Comparison of ENCODE assay signal across 8 mouse cellular contexts in genomic region chr16:4886690-4887020, GRCm38 (mm10). TPM values are rescaled to one million over a fixed set of nuclear protein-coding genes. Genes with fewer than 3 reads are reported as not detected.
DNase-seq lines count a peak whose midpoint lies in the region; ATAC-seq and TF ChIP-seq lines count a peak whose summit lies in the region.

No protein-coding gene starts in this region.

- no peak for TF ChIP-seq EP300 in CH12.LX (IDR thresholded peaks at IDR 0.05; ENCODE audit: low read length)
- no peak for TF ChIP-seq EP300 in liver, embryonic 14.5 days (IDR thresholded peaks at IDR 0.05; ENCODE audit: low read depth)

- peak overlapping the region; percentile 93 for H3K4me3 ChIP-seq in heart, embryonic 10.5 days
- H3K4me3 ChIP-seq in CH12.LX (replicated peaks in 1 of 3; ENCODE audit: low read depth in 2 of 3, low read length in 2 of 3, poor library complexity in 1 of 3): peak overlapping the region; percentile 64 to 81 (median 79)
- H3K4me3 ChIP-seq in forebrain, embryonic 13.5 days: peak overlapping the region; percentile 93
- H3K4me3 ChIP-seq in liver, embryonic 14.5 days (ENCODE audit: insufficient read depth in 1 of 2, low read depth in 2 of 2, low read length in 2 of 2): peak overlapping the region; percentile 63 to 79

- H3K4me2 ChIP-seq in CH12.LX (ENCODE audit: insufficient read depth, low read depth, poor library complexity, severe bottlenecking): peak overlapping the region; percentile 44
- peak overlapping the region; percentile 88 for H3K4me2 ChIP-seq in forebrain, embryonic 13.5 days
- peak overlapping the region; percentile 94 for H3K4me2 ChIP-seq in liver, embryonic 14.5 days (ENCODE audit: low read depth)

- dilution Hi-C loops in CH12.LX (cut with MboI; ENCODE audit: extremely low pct_ligation_motif_present, extremely low pct_unique_long_range_greater_than_20kb, low sequenced_read_pairs): no loop called here

- peaks cover 8% of the 10 kb centered on the region for H3K36me3 ChIP-seq in heart, embryonic 10.5 days
- no peaks in the 10 kb centered on the region for H3K36me3 ChIP-seq in CH12.LX (replicated peaks in 1 of 2; ENCODE audit: control insufficient read depth in 1 of 2, insufficient read depth in 1 of 2, low read length in 1 of 2)
- H3K36me3 ChIP-seq in forebrain, embryonic 13.5 days (ENCODE audit: poor library complexity, severe bottlenecking): no peaks in the 10 kb centered on the region
- H3K36me3 ChIP-seq in liver, embryonic 14.5 days (replicated peaks; ENCODE audit: control insufficient read depth, insufficient read depth, low read depth): no peaks in the 10 kb centered on the region

- no peak for TF ChIP-seq POLR2A in CH12.LX (IDR thresholded peaks at IDR 0.05; ENCODE audit: low read depth, low read length)

- WGBS in heart, embryonic 10.5 days: 2% methylated on average over 8 of the region's 8 CpGs
- 2% methylated on average over 8 of the region's 8 CpGs for WGBS in forebrain, embryonic 13.5 days
- WGBS in liver, embryonic 14.5 days (ENCODE audit: insufficient replicate concordance): 3% methylated on average over 8 of the region's 8 CpGs

- in situ Hi-C loops in CH12.LX (cut with MboI; ENCODE audit: low pct_ligation_motif_present, low pct_unique_long_range_greater_than_20kb, low sequenced_read_pairs): no loop called here

- no peaks in the 10 kb centered on the region for H3K27me3 ChIP-seq in heart, embryonic 10.5 days (ENCODE audit: insufficient read depth, poor library complexity, severe bottlenecking)
- H3K27me3 ChIP-seq in CH12.LX (replicated peaks): no peaks in the 10 kb centered on the region
- no peaks in the 10 kb centered on the region for H3K27me3 ChIP-seq in forebrain, embryonic 13.5 days
- no peaks in the 10 kb centered on the region for H3K27me3 ChIP-seq in liver, embryonic 14.5 days (ENCODE audit: control insufficient read depth, insufficient read depth, low read length)

- DNase-seq in heart, embryonic 10.5 days (ENCODE audit: low spot score): no peak
- no peak for DNase-seq in heart, adult 8-10 months (ENCODE audit: low spot score)
- no peak for DNase-seq in CH12.LX (ENCODE audit: extremely low read depth)
- DNase-seq in liver, embryonic 14.5 days (ENCODE audit: low read depth in 3 of 3, low spot score in 3 of 3): no peak
- no peak for DNase-seq in ovary, adult 18-20 months (ENCODE audit: low spot score)
- no peak for DNase-seq in urinary bladder, adult 2 months (ENCODE audit: low spot score)
- no peak for DNase-seq in ovary, postnatal 10 days (ENCODE audit: low spot score)

- no peak for TF ChIP-seq CTCF in CH12.LX (conservative IDR thresholded peaks at IDR 0.05 in 1 of 2, IDR thresholded peaks at IDR 0.05 in 1 of 2; ENCODE audit: low read depth in 2 of 2, low read length in 2 of 2)
- no peak for TF ChIP-seq CTCF in liver, embryonic 14.5 days (IDR thresholded peaks at IDR 0.05; ENCODE audit: low read depth)

- H3K79me2 ChIP-seq in CH12.LX (replicated peaks; ENCODE audit: control insufficient read depth, extremely low read depth, insufficient read depth, poor library complexity, severe bottlenecking): peaks cover 2% of the 10 kb centered on the region; the same call in 1 of the 2 replicates

- ATAC-seq in forebrain, embryonic 13.5 days: no peak; the same call in 1 of the 2 replicates
- peak; percentile 6; the same call in 1 of the 2 replicates for ATAC-seq in liver, embryonic 14.5 days (ENCODE audit: insufficient read depth)

- peak overlapping the region; percentile 76 for H3K9ac ChIP-seq in CH12.LX (ENCODE audit: insufficient read depth, low read depth)
- H3K9ac ChIP-seq in forebrain, embryonic 13.5 days: peak overlapping the region; percentile 94
- H3K9ac ChIP-seq in liver, embryonic 14.5 days (replicated peaks): peak overlapping the region; percentile 76

- H3K27ac ChIP-seq in heart, embryonic 10.5 days: peak overlapping the region; percentile 94
- no peak overlapping the region for H3K27ac ChIP-seq in CH12.LX (ENCODE audit: insufficient read depth, low read depth)
- peak overlapping the region; percentile 81 for H3K27ac ChIP-seq in forebrain, embryonic 13.5 days
- H3K27ac ChIP-seq in liver, embryonic 14.5 days: peak overlapping the region; percentile 50

- no peak for TF ChIP-seq RAD21 in CH12.LX (IDR thresholded peaks at IDR 0.05; ENCODE audit: low read depth, low read length)

- peaks cover 47% of the 10 kb centered on the region for H3K4me1 ChIP-seq in heart, embryonic 10.5 days
- H3K4me1 ChIP-seq in CH12.LX (ENCODE audit: control insufficient read depth in 1 of 2, insufficient read depth in 2 of 2): peaks cover 9 to 32% of the 10 kb centered on the region in 2 experiments
- H3K4me1 ChIP-seq in forebrain, embryonic 13.5 days: peaks cover 32% of the 10 kb centered on the region
- H3K4me1 ChIP-seq in liver, embryonic 14.5 days (replicated peaks; ENCODE audit: control insufficient read depth in 2 of 2, insufficient read depth in 2 of 2, low read length in 1 of 2): peaks cover 9 to 32% of the 10 kb centered on the region in 2 experiments

- no peaks in the 10 kb centered on the region for H3K9me3 ChIP-seq in heart, embryonic 10.5 days
- no peaks in the 10 kb centered on the region for H3K9me3 ChIP-seq in CH12.LX (replicated peaks; ENCODE audit: low read length)
- H3K9me3 ChIP-seq in forebrain, embryonic 13.5 days (replicated peaks): no peaks in the 10 kb centered on the region
- H3K9me3 ChIP-seq in liver, embryonic 14.5 days (ENCODE audit: control insufficient read depth, low read length): no peaks in the 10 kb centered on the region

TF ChIP-seq in CH12.LX, 34 proteins besides CTCF, POLR2A, EP300 and RAD21:
- TF ChIP-seq ZC3H11A (IDR thresholded peaks at IDR 0.05; ENCODE audit: low read depth, low read length): no peak
- no peak for TF ChIP-seq ZNF384 (IDR thresholded peaks at IDR 0.05; ENCODE audit: low read depth, low read length)
- TF ChIP-seq KAT2A (IDR thresholded peaks at IDR 0.05; ENCODE audit: insufficient replicate concordance, low read length): no peak
- no peak for TF ChIP-seq POLR2AphosphoS2 (IDR thresholded peaks at IDR 0.05; ENCODE audit: low read depth, low read length)
- TF ChIP-seq ZMIZ1 (IDR thresholded peaks at IDR 0.05; ENCODE audit: low read depth, low read length): no peak
- no peak for TF ChIP-seq BHLHE40 (IDR thresholded peaks at IDR 0.05; ENCODE audit: low read depth, low read length)
- TF ChIP-seq MAX (IDR thresholded peaks at IDR 0.05; ENCODE audit: low read length): no peak
- TF ChIP-seq USF2 (conservative IDR thresholded peaks at IDR 0.05; ENCODE audit: low read depth, low read length): no peak
TF ChIP-seq in CH12.LX: peak in this region for 0.

RNA-seq across cellular contexts. Expression of gene Mgrn1, which starts 0.6 kb away (rescaled TPM):
- 96.2 and 131 TPM in 2 replicates for polyA plus RNA-seq in heart, embryonic 10.5 days (2016; fragmentation: Nextera tagmentation; extraction: Ambion mirVana)
- total RNA-seq in heart, adult 8-10 months (2022): 100 to 1,000 TPM; 166 to 200 (median 185) TPM
- total RNA-seq in CH12.LX (2012; rRNA removed): 14.1 and 16.9 TPM in 2 replicates
- total RNA-seq in CH12.LX (2014; rRNA removed): 9.0 and 11.7 TPM in 2 replicates
- polyA plus RNA-seq in CH12.LX (2012; ENCODE audit: insufficient read length, low read depth): 12.9 and 15.5 TPM in 2 replicates
- 79.0 and 86.4 TPM in 2 replicates for polyA plus RNA-seq in forebrain, embryonic 13.5 days (2015; fragmentation: Nextera tagmentation; extraction: Ambion mirVana)
- polyA plus RNA-seq in liver, embryonic 14.5 days (2012; rRNA removed): 15.7 and 16.3 TPM in 2 replicates
- polyA plus RNA-seq in liver, embryonic 14.5 days (2014; fragmentation: Nextera tagmentation; extraction: Ambion mirVana): 17.6 and 18.0 TPM in 2 replicates
- polyA plus RNA-seq in urinary bladder, adult 2 months (2012; rRNA removed): 84.0 and 91.8 TPM in 2 replicates

RNA-seq across cellular contexts. Expression of gene Ubald1, which starts 6.5 kb away (rescaled TPM):
- polyA plus RNA-seq in heart, embryonic 10.5 days (2016; fragmentation: Nextera tagmentation; extraction: Ambion mirVana): 29.8 and 31.4 TPM in 2 replicates
- 10 to 100 TPM; 14.6 to 20.6 (median 19.2) TPM for total RNA-seq in heart, adult 8-10 months (2022)
- total RNA-seq in CH12.LX (2012; rRNA removed) (11.6 and 12.9 TPM in 2 replicates), CH12.LX (2014; rRNA removed) (7.2 and 9.6 TPM in 2 replicates)
- 48.7 and 53.7 TPM in 2 replicates for polyA plus RNA-seq in CH12.LX (2012; ENCODE audit: insufficient read length, low read depth)
- polyA plus RNA-seq in forebrain, embryonic 13.5 days (2015; fragmentation: Nextera tagmentation; extraction: Ambion mirVana): 33.9 and 35.1 TPM in 2 replicates
- 5.4 and 6.7 TPM in 2 replicates for polyA plus RNA-seq in liver, embryonic 14.5 days (2012; rRNA removed)
- polyA plus RNA-seq in liver, embryonic 14.5 days (2014; fragmentation: Nextera tagmentation; extraction: Ambion mirVana): 9.0 and 9.5 TPM in 2 replicates
- polyA plus RNA-seq in urinary bladder, adult 2 months (2012; rRNA removed): 21.5 and 41.1 TPM in 2 replicates

RNA-seq across cellular contexts. Expression of gene 4930562C15Rik, which starts 51.4 kb away (rescaled TPM):
- polyA plus RNA-seq in heart, embryonic 10.5 days (2016; fragmentation: Nextera tagmentation; extraction: Ambion mirVana): 0.44 and 0.59 TPM in 2 replicates
- total RNA-seq in heart, adult 8-10 months (2022): not detected
- total RNA-seq in CH12.LX (2012; rRNA removed): 0.04 and 0.13 TPM in 2 replicates
- 0.11 and 0.20 TPM in 2 replicates for total RNA-seq in CH12.LX (2014; rRNA removed)
- 0.59 and 0.80 TPM in 2 replicates for polyA plus RNA-seq in CH12.LX (2012; ENCODE audit: insufficient read length, low read depth)
- 0.37 and 0.39 TPM in 2 replicates for polyA plus RNA-seq in forebrain, embryonic 13.5 days (2015; fragmentation: Nextera tagmentation; extraction: Ambion mirVana)
- polyA plus RNA-seq in liver, embryonic 14.5 days (2012; rRNA removed): not detected in 2 replicates
- polyA plus RNA-seq in liver, embryonic 14.5 days (2014; fragmentation: Nextera tagmentation; extraction: Ambion mirVana): not detected in 2 replicates
- polyA plus RNA-seq in urinary bladder, adult 2 months (2012; rRNA removed): 0.09 TPM in 1 of 2 replicates, not detected in the other

RNA-seq across cellular contexts. Expression of gene Nudt16l1, which starts 51.9 kb away (rescaled TPM):
- 111 and 125 TPM in 2 replicates for polyA plus RNA-seq in heart, embryonic 10.5 days (2016; fragmentation: Nextera tagmentation; extraction: Ambion mirVana)
- 10 to 100 TPM; 14.2 to 20.0 (median 16.6) TPM for total RNA-seq in heart, adult 8-10 months (2022)
- 65.7 and 66.1 TPM in 2 replicates for total RNA-seq in CH12.LX (2012; rRNA removed)
- total RNA-seq in CH12.LX (2014; rRNA removed): 32.8 and 36.3 TPM in 2 replicates
- polyA plus RNA-seq in CH12.LX (2012; ENCODE audit: insufficient read length, low read depth): 94.9 and 101 TPM in 2 replicates
- polyA plus RNA-seq in forebrain, embryonic 13.5 days (2015; fragmentation: Nextera tagmentation; extraction: Ambion mirVana): 134 and 142 TPM in 2 replicates
- polyA plus RNA-seq in liver, embryonic 14.5 days (2012; rRNA removed): 28.8 and 33.0 TPM in 2 replicates
- 51.8 and 52.1 TPM in 2 replicates for polyA plus RNA-seq in liver, embryonic 14.5 days (2014; fragmentation: Nextera tagmentation; extraction: Ambion mirVana)
- polyA plus RNA-seq in urinary bladder, adult 2 months (2012; rRNA removed): 59.9 and 64.6 TPM in 2 replicates

Comparison
In these comparisons a context has a peak if more than half of its experiments do, and no peak if none do; other contexts are left out.
1. H3K4me2 ChIP-seq: peak in every context shown above with its lines; median percentile 94 in liver, embryonic 14.5 days; 88 in forebrain, embryonic 13.5 days; 44 in CH12.LX.